Mouse (Mus musculus) layer of hippocampus, adult 18-20 months (tissue): Measurements from ENCODE around the gene Srrt. TPM values are rescaled to one million over a fixed set of nuclear protein-coding genes. Genes with fewer than 3 reads are reported as not detected.

Source experiments
- DNase-seq, 2 experiments: peaks; one replicate each; pipeline ENCODE4 v3.0.0; 2022; ENCODE audit warnings: low spot score in 2 of 2
- long read RNA-seq: library from polyadenylated mRNA; stranded (forward); transcript quantifications from one replicate; pipeline ENCODE4 v2.0.0, GENCODE M21; 2021
- total RNA-seq, 2 experiments: library from RNA; stranded (reverse); gene quantifications; 2 replicates each; pipeline ENCODE4 v1.2.3; 2021

Gene Srrt
- 100 to 1,000 TPM; 202 to 234 TPM for total RNA-seq
- long read RNA-seq, transcript Srrt-212 (20 exons, 2,988 nt): minor isoform, 5 of 152 reads
- long read RNA-seq, transcript Srrt-201 (20 exons, 3,024 nt): major isoform, 37 of 152 reads
- long read RNA-seq, partial matches to known transcripts: 81 of 152 reads
- long read RNA-seq, other reads (novel, unspliced or antisense): 26 of 152 reads

DNA sequence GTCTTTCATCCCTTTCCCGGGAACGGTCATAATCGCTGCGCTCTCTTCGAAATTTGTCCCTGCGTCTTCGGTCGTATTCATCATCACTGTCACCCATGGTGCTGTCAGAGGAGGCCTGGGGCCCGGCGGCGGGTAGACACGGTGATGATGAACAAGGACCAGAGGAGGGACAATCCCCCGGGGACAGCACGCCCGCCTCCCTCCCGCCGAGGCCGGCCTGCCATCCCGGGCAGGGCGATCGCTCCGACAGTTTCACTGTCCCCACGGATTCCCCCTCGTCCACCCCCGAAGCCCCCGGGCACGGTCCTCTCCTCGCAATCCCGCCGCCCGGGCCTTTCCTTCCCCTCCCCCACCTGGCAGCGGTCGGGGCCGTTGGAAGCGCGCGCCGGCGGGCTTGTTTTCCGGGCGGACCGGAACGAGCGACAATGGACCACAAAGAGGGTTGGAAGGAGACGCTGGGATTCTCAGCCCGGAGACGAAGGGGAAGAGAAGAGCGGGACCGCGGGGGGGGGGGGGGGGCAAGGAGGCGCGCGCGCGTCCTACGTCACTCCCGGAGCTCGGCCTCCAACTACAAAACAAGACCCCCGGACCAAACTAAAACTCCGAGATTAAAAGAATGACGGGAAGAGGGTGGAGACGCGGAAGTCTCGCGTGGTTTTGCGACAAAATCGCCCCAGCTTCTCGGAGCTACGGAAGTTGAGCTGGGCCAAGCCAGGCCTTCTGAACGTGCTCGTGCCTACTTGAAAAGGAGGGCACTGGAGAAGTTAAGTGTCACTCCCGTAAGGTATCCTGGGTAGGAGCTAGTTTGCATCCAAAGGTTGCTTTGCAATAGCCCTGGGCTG lies at the start of gene Srrt:
Gene Srrt (minus strand): TSS at position 604 of the 842 bp plus-strand sequence.
- DNase-seq: peak; percentile 92 to 94

DNA sequence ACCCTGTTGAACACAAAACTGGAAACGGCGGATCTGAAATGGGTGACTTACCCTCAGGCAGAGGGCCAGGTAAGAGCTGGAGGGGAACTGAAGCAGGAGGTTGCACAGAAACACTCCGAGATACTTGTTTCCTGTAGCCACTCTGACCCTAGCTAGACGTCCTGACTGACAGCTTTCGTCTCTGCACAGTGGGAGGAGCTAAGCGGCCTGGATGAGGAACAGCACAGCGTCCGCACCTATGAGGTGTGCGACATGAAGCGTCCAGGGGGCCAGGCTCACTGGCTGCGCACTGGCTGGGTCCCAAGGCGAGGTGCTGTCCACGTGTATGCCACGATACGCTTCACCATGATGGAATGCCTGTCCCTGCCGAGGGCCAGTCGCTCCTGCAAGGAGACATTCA lies 46.6 kb upstream of the Srrt start:
- no peak for DNase-seq

- DNase-seq: no peak
Measured at GRCm38 (mm10) chr5:137352011-137352975, 44.8 kb upstream of the Srrt start.

DNA sequence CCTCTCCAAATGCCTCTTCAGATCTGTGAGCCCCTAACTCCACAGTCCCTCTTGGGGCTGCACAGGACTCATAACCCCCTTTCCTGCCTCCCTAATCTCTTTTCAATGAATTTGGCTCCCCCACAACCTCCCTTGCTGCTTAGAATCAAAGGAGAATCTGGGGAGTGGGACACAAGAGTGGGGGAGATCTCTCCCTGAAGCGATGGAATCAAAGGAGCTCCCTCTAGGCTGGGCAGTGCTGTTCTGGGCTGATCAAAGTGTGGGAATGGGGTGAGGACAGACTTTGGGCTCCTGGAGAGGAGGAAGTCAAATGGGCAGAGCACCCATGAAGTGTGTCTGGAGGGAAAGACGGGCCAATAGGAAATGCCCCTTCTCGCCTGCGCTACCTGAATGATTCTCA lies 43.9 kb upstream of the Srrt start:
- DNase-seq: no peak

DNA sequence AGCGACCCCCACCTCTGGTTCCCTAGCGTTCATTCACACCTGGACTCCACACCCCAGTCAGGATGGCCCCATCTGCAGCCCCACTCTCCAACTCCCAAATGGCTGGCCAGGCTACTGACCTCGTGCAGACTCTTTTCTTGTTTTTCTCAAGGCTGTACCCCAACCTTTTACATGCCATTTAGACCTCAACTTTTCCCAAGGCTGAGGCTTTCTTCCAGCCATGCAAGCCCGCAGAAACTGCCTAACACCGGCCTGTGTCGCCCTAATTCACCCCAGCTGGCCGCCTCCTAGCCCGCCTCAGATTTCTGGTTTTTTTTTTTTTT lies 43.5 kb upstream of the Srrt start:
- no peak for DNase-seq

GRCm38 (mm10) chr5:137350205-137351057 lies 43.0 kb upstream of the Srrt start:
- DNase-seq: no peak

GRCm38 (mm10) chr5:137349384-137350204 lies 42.1 kb upstream of the Srrt start, which contains the start of gene Ephb4:
TSS of gene Ephb4 (plus strand) at chr5:137350109.
- DNase-seq: peak; percentile 22 to 48

GRCm38 (mm10) chr5:137348482-137349383 lies 41.3 kb upstream of the Srrt start:
- no peak for DNase-seq

DNA sequence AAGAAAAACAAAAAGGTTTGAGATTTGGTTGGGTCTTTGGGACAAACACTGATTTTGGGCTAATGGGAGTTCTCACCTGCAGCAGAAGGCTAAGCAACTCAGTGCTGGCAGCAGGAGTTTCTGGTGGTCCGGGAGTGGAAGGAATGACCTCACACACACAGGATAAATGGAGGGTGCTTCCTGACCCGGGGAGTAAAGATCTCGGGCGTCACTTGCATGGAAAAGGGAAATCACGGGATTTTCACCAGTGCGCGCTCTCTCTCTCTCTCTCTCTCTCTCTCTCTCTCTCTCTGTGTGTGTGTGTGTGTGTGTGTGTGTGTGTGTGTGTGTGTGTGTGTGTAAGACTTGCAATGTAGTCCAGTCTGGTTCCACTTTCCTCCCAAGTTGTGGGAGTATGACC lies 40.4 kb upstream of the Srrt start:
- DNase-seq: no peak

GRCm38 (mm10) chr5:137346983-137347382 lies 39.5 kb upstream of the Srrt start:
- DNase-seq: no peak

- DNase-seq: no peak
Measured at GRCm38 (mm10) chr5:137346388-137346787, 38.9 kb upstream of the Srrt start.

GRCm38 (mm10) chr5:137345821-137346220 lies 38.3 kb upstream of the Srrt start:
- DNase-seq: no peak

- no peak for DNase-seq
Measured at GRCm38 (mm10) chr5:137343869-137344268, 36.4 kb upstream of the Srrt start.

DNA sequence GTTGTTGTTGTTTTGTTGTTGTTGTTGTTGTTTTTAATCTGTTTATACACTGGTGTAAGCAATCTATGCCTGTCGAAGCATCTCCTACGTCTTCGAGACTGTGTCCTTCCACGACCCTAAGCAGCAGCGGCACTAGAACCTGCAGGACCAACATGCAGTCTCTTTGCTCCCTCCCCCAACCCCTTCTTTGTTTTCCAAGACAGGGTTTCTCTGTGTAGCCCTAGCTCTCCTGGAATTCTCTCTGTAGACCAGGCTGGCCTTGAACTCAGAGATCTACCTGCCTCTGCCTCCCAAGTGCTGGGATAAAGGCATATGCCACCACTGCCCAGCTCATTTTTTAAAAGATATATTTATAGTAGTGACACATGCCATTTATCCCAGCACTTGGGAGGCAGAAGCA lies 35.9 kb upstream of the Srrt start:
- no peak for DNase-seq

DNA sequence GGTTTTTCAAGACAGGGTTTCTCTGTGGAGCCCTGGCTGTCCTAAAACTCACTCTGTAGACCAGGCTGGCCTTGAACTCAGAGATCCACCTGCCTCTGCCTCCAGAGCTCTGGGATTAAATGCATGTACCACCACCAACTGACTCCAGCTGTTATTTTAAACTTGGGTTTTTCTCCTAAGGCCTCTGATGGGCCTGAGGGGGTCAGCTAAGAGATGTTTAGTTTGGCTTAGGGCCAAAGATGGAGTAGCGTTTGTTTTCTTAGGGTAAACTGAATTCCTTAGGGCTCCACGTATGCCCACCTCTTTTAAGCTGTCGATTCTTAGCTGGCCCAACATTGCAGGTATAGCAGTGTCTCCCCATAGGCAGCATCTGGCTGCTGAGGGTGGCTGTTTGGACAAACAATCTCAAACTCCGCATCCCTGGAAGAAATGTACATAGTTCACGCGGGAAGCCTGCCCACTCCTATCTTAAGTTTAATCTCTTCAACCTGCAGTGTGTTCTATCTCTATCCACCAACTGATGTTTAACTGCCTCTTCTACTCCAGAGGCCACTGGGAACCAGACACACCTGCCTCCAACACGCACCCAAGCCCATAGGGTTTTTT lies 35.0 kb upstream of the Srrt start:
- no peak for DNase-seq

- DNase-seq: no peak
Measured at GRCm38 (mm10) chr5:137340222-137340621, 32.7 kb upstream of the Srrt start.

- DNase-seq: no peak
Measured at GRCm38 (mm10) chr5:137339290-137339979, 32.0 kb upstream of the Srrt start.
